Mouse (Mus musculus) forebrain, embryonic 11.5 days (tissue): ENCODE data around the gene Mtrex. TPM values are rescaled to one million over a fixed set of nuclear protein-coding genes. Genes with fewer than 3 reads are reported as not detected.

Experiments used
- ATAC-seq: fragments of 200-750 bp; cut with Nextera tagmentation; replicated peaks from 2 replicates; pipeline ENCODE4 v1.8.0; 2017; ENCODE audit warnings: moderate TSS enrichment; ENCODE audit not compliant: low FRiP score
- DNase-seq: peaks from one replicate; pipeline ENCODE4 v3.0.0-alpha.2; 2017; ENCODE audit warnings: low spot score
- H3K27ac ChIP-seq: fragments of 300-500 bp; sonication (generic); 2 replicates; pipeline ENCODE4 v1.5.1; 2014; ENCODE audit warnings: low read depth, low read length
- H3K27me3 ChIP-seq: fragments of 300-500 bp; sonication (generic); 2 replicates; pipeline ENCODE4 v1.6.1; 2014; ENCODE audit warnings: mild to moderate bottlenecking, low read length, mixed read lengths; ENCODE audit not compliant: control insufficient read depth, insufficient read depth
- H3K36me3 ChIP-seq: fragments of 300-500 bp; sonication (generic); 2 replicates; pipeline ENCODE4 v1.6.1; 2014; ENCODE audit warnings: mild to moderate bottlenecking, low read length, moderate library complexity, mixed read lengths; ENCODE audit not compliant: control insufficient read depth, insufficient read depth
- H3K4me1 ChIP-seq: fragments of 300-500 bp; sonication (generic); replicated peaks from 2 replicates; pipeline ENCODE4 v1.6.1; 2014; ENCODE audit warnings: low read length, mixed read lengths; ENCODE audit not compliant: control insufficient read depth, insufficient read depth
- H3K4me2 ChIP-seq: fragments of 300-500 bp; sonication (generic); 2 replicates; pipeline ENCODE4 v1.6.1; 2014; ENCODE audit warnings: low read depth, mild to moderate bottlenecking, low read length, moderate library complexity, mixed read lengths; ENCODE audit not compliant: severe bottlenecking
- H3K4me3 ChIP-seq: fragments of 300-500 bp; sonication (generic); 2 replicates; pipeline ENCODE4 v1.5.1; 2014; ENCODE audit warnings: low read depth, low read length
- H3K9ac ChIP-seq: fragments of 300-500 bp; sonication (generic); 2 replicates; pipeline ENCODE4 v1.6.1; 2014; ENCODE audit warnings: low read length
- H3K9me3 ChIP-seq: fragments of 300-500 bp; sonication (generic); 2 replicates; pipeline ENCODE4 v1.6.1; 2016; ENCODE audit warnings: low read length, mixed read lengths; ENCODE audit not compliant: control insufficient read depth
- WGBS: fragments of 180-500 bp; shearing (Covaris S2); extraction: QIAGEN DNeasy Blood & Tissue Kit; methylation state at CpG from one replicate; pipeline ENCODE4 v1.1.7; 2014; 5-methylcytosine and 5-hydroxymethylcytosine counted together
- polyA plus RNA-seq: library from polyadenylated mRNA; unstranded; fragments of >200 nt; fragmentation: Nextera tagmentation; extraction: Ambion mirVana; gene quantifications from 2 replicates; pipeline ENCODE4 v1.2.1, GENCODE M21; 2014

The Mtrex gene
- polyA plus RNA-seq, 1 experiment from 2014 or later = 109 TPM

DNA sequence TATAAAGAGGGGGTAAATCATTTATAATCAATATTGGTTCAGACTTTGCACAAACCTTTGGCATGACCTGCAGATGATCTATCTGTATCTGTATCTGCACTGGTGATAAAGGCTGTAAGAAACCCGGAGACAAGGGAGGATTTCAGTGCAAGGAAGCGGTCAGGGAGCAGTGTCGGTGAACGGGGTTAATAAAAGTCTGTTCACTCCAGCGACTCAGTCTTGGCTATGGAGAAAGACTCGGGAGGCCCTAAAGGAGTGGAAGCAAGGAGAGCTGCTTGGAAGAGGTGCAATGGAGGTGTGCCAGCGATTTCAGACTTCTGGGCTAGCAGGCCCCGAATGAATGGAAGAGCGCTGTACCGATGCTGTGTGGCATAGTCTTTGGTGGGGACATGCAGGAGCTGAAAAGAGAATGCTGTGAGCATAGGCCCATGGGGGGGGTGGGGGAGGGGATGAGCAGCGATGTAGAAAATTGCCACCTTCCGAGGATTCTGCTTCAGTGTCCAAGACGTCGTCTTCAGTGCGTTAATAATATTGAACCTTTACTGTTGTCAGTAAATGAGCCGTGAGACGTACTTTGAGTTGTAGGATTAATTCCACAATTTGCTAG, 73.4 kb downstream of the Mtrex start:
- no peak overlapping the region for H3K9ac ChIP-seq
- no peak overlapping the region for H3K4me3 ChIP-seq
- H3K27ac ChIP-seq = no peak overlapping the region
- DNase-seq (peak; percentile 64), ATAC-seq (peak; percentile 68)
- H3K4me2 ChIP-seq = peak overlapping the region; percentile 12; the same call in 1 of the 2 replicates
- H3K4me1 ChIP-seq = no peaks in the 10 kb centered on the region; the same call in 1 of the 2 replicates
- no peaks in the 10 kb centered on the region for H3K27me3 ChIP-seq
- 31% methylated on average over 17 of the region's 17 CpGs for WGBS
- no peaks in the 10 kb centered on the region for H3K9me3 ChIP-seq
- no peaks in the 10 kb centered on the region for H3K36me3 ChIP-seq

DNA sequence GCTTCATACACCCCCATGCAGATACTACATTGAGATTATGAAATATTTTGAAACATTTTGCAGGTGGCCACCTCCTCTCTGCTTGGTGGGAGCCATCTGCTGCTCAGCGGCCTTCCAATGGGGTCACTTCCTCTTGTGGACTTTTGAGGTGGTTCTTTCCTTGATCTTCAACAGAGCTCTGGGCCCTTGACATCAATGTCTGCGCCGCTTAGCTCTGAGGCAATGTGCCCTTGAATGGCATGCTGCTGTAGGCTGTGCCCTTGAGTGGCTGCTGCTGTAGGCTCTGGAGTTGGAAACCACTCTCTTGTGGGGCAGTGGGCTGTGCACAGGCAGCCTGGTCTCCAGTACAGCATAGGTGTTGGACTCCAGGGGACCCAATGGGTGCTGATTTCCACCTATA, 81.3 kb downstream of the Mtrex start:
- no peaks in the 10 kb centered on the region for H3K27me3 ChIP-seq
- H3K9ac ChIP-seq = no peak overlapping the region
- no peak overlapping the region for H3K4me3 ChIP-seq
- H3K9me3 ChIP-seq = no peaks in the 10 kb centered on the region
- DNase-seq (no peak), ATAC-seq (no peak)
- no peaks in the 10 kb centered on the region for H3K4me1 ChIP-seq
- H3K4me2 ChIP-seq = no peak overlapping the region
- 97% methylated on average over 3 of the region's 3 CpGs for WGBS
- H3K27ac ChIP-seq = no peak overlapping the region
- no peaks in the 10 kb centered on the region; the same call in 1 of the 2 replicates for H3K36me3 ChIP-seq

- H3K27me3 ChIP-seq = no peaks in the 10 kb centered on the region
- no peak for ATAC-seq
- no peaks in the 10 kb centered on the region for H3K4me1 ChIP-seq
- WGBS = 91% methylated on average over 16 of the region's 16 CpGs
- H3K9ac ChIP-seq = no peak overlapping the region
- no peak overlapping the region for H3K4me3 ChIP-seq
- H3K27ac ChIP-seq = no peak overlapping the region
- no peak for DNase-seq
- H3K36me3 ChIP-seq = no peaks in the 10 kb centered on the region; the same call in 1 of the 2 replicates
- H3K4me2 ChIP-seq = no peak overlapping the region
- H3K9me3 ChIP-seq = no peaks in the 10 kb centered on the region
Measured at GRCm38 (mm10) chr13:112840241-112841087, 86.7 kb downstream of the Mtrex start.

- no peaks in the 10 kb centered on the region for H3K36me3 ChIP-seq
- H3K4me1 ChIP-seq = no peaks in the 10 kb centered on the region; the same call in 1 of the 2 replicates
- H3K9ac ChIP-seq = no peak overlapping the region
- no peaks in the 10 kb centered on the region for H3K9me3 ChIP-seq
- ATAC-seq (no peak), DNase-seq (no peak)
- H3K27me3 ChIP-seq = no peaks in the 10 kb centered on the region
- H3K4me2 ChIP-seq = no peak overlapping the region
- 96% methylated on average over 6 of the region's 6 CpGs for WGBS
- no peak overlapping the region for H3K27ac ChIP-seq
- H3K4me3 ChIP-seq = no peak overlapping the region
Measured at GRCm38 (mm10) chr13:112838562-112839232, 88.5 kb downstream of the Mtrex start.

GRCm38 (mm10) chr13:112837621-112838155, 89.5 kb downstream of the Mtrex start:
- WGBS = 88% methylated on average over 9 of the region's 9 CpGs
- H3K27me3 ChIP-seq = no peaks in the 10 kb centered on the region

DNA sequence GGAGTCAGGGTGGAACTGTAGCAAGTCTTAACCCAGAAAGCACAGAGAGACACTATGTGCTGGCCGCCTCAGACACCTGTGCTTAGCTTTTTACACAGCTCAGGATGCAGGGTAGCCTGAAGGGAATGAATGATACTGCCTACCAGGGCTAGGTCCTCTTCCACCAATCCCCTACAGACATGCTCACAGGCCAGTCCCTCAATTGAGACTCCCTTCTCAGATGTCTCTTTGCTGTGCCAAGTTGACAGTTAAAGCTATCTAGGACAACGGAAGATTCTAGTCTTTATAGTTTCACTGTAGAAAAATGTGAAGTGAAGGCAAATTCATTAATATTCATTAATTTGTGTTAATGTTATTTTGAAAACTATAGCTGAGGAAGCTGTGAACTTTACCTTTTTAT, 90.2 kb downstream of the Mtrex start:
- no peak for DNase-seq
- 83% methylated on average over 2 of the region's 2 CpGs for WGBS
- no peak overlapping the region for H3K27ac ChIP-seq
- no peak overlapping the region for H3K4me3 ChIP-seq
- no peak for ATAC-seq
- no peak overlapping the region for H3K4me2 ChIP-seq
- no peaks in the 10 kb centered on the region; the same call in 1 of the 2 replicates for H3K4me1 ChIP-seq
- no peaks in the 10 kb centered on the region for H3K36me3 ChIP-seq
- no peaks in the 10 kb centered on the region for H3K9me3 ChIP-seq
- no peak overlapping the region for H3K9ac ChIP-seq
- no peaks in the 10 kb centered on the region for H3K27me3 ChIP-seq

More at GRCm38 (mm10) chr13:112837621-112838155, 89.5 kb downstream of the Mtrex start:
- H3K9me3 ChIP-seq = no peaks in the 10 kb centered on the region
- no peak for ATAC-seq
- H3K9ac ChIP-seq = no peak overlapping the region
- H3K36me3 ChIP-seq = no peaks in the 10 kb centered on the region
- H3K4me3 ChIP-seq = no peak overlapping the region
- no peak overlapping the region for H3K4me2 ChIP-seq
- no peak for DNase-seq
- H3K4me1 ChIP-seq = no peaks in the 10 kb centered on the region; the same call in 1 of the 2 replicates
- H3K27ac ChIP-seq = no peak overlapping the region

GRCm38 (mm10) chr13:112835113-112835512, 92.1 kb downstream of the Mtrex start:
- 40% methylated on average over 12 of the region's 12 CpGs for WGBS
- ATAC-seq = 0 out of 2 replicates have a peak, but pooled peaks have one; percentile 30
- no peak overlapping the region for H3K9ac ChIP-seq

GRCm38 (mm10) chr13:112833895-112834263, 93.3 kb downstream of the Mtrex start:
- H3K4me3 ChIP-seq = no peak overlapping the region
- H3K9ac ChIP-seq = no peak overlapping the region
- no peaks in the 10 kb centered on the region for H3K27me3 ChIP-seq
- ATAC-seq (no peak), DNase-seq (no peak)
- H3K4me2 ChIP-seq = no peak overlapping the region
- H3K9me3 ChIP-seq = no peaks in the 10 kb centered on the region
- H3K4me1 ChIP-seq = no peaks in the 10 kb centered on the region; the same call in 1 of the 2 replicates
- H3K36me3 ChIP-seq = no peaks in the 10 kb centered on the region
- H3K27ac ChIP-seq = no peak overlapping the region
- WGBS = 83% methylated on average over 3 of the region's 3 CpGs

More at GRCm38 (mm10) chr13:112835113-112835512, 92.1 kb downstream of the Mtrex start:
- no peaks in the 10 kb centered on the region; the same call in 1 of the 2 replicates for H3K4me1 ChIP-seq
- no peaks in the 10 kb centered on the region for H3K36me3 ChIP-seq
- no peaks in the 10 kb centered on the region for H3K27me3 ChIP-seq
- H3K9me3 ChIP-seq = no peaks in the 10 kb centered on the region
- H3K27ac ChIP-seq = no peak overlapping the region
- no peak overlapping the region for H3K4me3 ChIP-seq
- H3K4me2 ChIP-seq = no peak overlapping the region
- DNase-seq = no peak
